Mouse (Mus musculus): ENCODE measurements at regions not wholly inside any gene's neighbourhood (a gene's known extent, or its start where the extent isn't known, plus 50 kb on each side); places are given as distances from the start of the nearest gene placed in this dataset.

- Histone ChIP-seq H3K4me1 (ENCODE audit: control insufficient read depth, insufficient read depth, low read length) (no peaks in the 10 kb centered on the region), H3K27ac (ENCODE audit: insufficient read depth, low read length) (no peak overlapping the region), H3K4me3 (ENCODE audit: insufficient read depth, low read length) (no peak overlapping the region)
- TF ChIP-seq POLR2A (IDR thresholded peaks at IDR 0.05; ENCODE audit: low read depth, low read length) (no peak), CTCF (IDR thresholded peaks at IDR 0.05; ENCODE audit: borderline replicate concordance, insufficient read depth, low read length) (no peak)
Observed at GRCm38 (mm10) chr16:24262701-24263100, 130.6 kb upstream of the Lpp start.

GRCm38 (mm10) chr16:24259711-24260230 is 133.5 kb upstream of the Lpp start:
- no peaks in the 10 kb centered on the region for H3K4me1 ChIP-seq (ENCODE audit: control insufficient read depth, insufficient read depth, low read length)
- no peak overlapping the region for H3K4me3 ChIP-seq (ENCODE audit: insufficient read depth, low read length)
- H3K27ac ChIP-seq (ENCODE audit: insufficient read depth, low read length), result no peak overlapping the region
- TF ChIP-seq POLR2A (IDR thresholded peaks at IDR 0.05; ENCODE audit: low read depth, low read length) (no peak), CTCF (IDR thresholded peaks at IDR 0.05; ENCODE audit: borderline replicate concordance, insufficient read depth, low read length) (no peak)

GRCm38 (mm10) chr16:24258991-24259390 is 134.3 kb upstream of the Lpp start:
- no peaks in the 10 kb centered on the region for H3K4me1 ChIP-seq (ENCODE audit: control insufficient read depth, insufficient read depth, low read length)
- no peak for TF ChIP-seq CTCF (IDR thresholded peaks at IDR 0.05; ENCODE audit: borderline replicate concordance, insufficient read depth, low read length)
- no peak for TF ChIP-seq POLR2A (IDR thresholded peaks at IDR 0.05; ENCODE audit: low read depth, low read length)
- no peak overlapping the region for H3K27ac ChIP-seq (ENCODE audit: insufficient read depth, low read length)

GRCm38 (mm10) chr16:24255037-24255436 is 138.3 kb upstream of the Lpp start:
- Histone ChIP-seq H3K4me3 (ENCODE audit: insufficient read depth, low read length) (no peak overlapping the region), H3K27ac (ENCODE audit: insufficient read depth, low read length) (no peak overlapping the region), H3K4me1 (ENCODE audit: control insufficient read depth, insufficient read depth, low read length) (no peaks in the 10 kb centered on the region)
- TF ChIP-seq POLR2A (IDR thresholded peaks at IDR 0.05; ENCODE audit: low read depth, low read length) (no peak), CTCF (IDR thresholded peaks at IDR 0.05; ENCODE audit: borderline replicate concordance, insufficient read depth, low read length) (no peak)

More at GRCm38 (mm10) chr16:24258991-24259390, 134.3 kb upstream of the Lpp start:
- H3K4me3 ChIP-seq (ENCODE audit: insufficient read depth, low read length), result no peak overlapping the region

GRCm38 (mm10) chr16:24254590-24254989 is 138.7 kb upstream of the Lpp start:
- no peak for TF ChIP-seq CTCF (IDR thresholded peaks at IDR 0.05; ENCODE audit: borderline replicate concordance, insufficient read depth, low read length)
- TF ChIP-seq POLR2A (IDR thresholded peaks at IDR 0.05; ENCODE audit: low read depth, low read length), result no peak

GRCm38 (mm10) chr16:24254143-24254542 is 139.2 kb upstream of the Lpp start:
- no peak overlapping the region for H3K27ac ChIP-seq (ENCODE audit: insufficient read depth, low read length)
- TF ChIP-seq CTCF (IDR thresholded peaks at IDR 0.05; ENCODE audit: borderline replicate concordance, insufficient read depth, low read length), result no peak

More at GRCm38 (mm10) chr16:24254590-24254989, 138.7 kb upstream of the Lpp start:
- Histone ChIP-seq H3K27ac (ENCODE audit: insufficient read depth, low read length) (no peak overlapping the region), H3K4me1 (ENCODE audit: control insufficient read depth, insufficient read depth, low read length) (no peaks in the 10 kb centered on the region), H3K4me3 (ENCODE audit: insufficient read depth, low read length) (no peak overlapping the region)

GRCm38 (mm10) chr16:24247291-24247690 is 146.0 kb upstream of the Lpp start:
- peak overlapping the region; percentile 15 for H3K27ac ChIP-seq (ENCODE audit: insufficient read depth, low read length)
- TF ChIP-seq CTCF (IDR thresholded peaks at IDR 0.05; ENCODE audit: borderline replicate concordance, insufficient read depth, low read length), result no peak
- no peaks in the 10 kb centered on the region for H3K4me1 ChIP-seq (ENCODE audit: control insufficient read depth, insufficient read depth, low read length)
- H3K4me3 ChIP-seq (ENCODE audit: insufficient read depth, low read length), result no peak overlapping the region

More at GRCm38 (mm10) chr16:24254143-24254542, 139.2 kb upstream of the Lpp start:
- Histone ChIP-seq H3K4me3 (ENCODE audit: insufficient read depth, low read length) (no peak overlapping the region), H3K4me1 (ENCODE audit: control insufficient read depth, insufficient read depth, low read length) (no peaks in the 10 kb centered on the region)

- TF ChIP-seq POLR2A (IDR thresholded peaks at IDR 0.05; ENCODE audit: low read depth, low read length) (no peak), CTCF (IDR thresholded peaks at IDR 0.05; ENCODE audit: borderline replicate concordance, insufficient read depth, low read length) (no peak)
- H3K27ac ChIP-seq (ENCODE audit: insufficient read depth, low read length), result 0 out of 2 replicates have a peak overlapping the region, but pooled peaks have one; percentile 12
Observed at GRCm38 (mm10) chr16:24238075-24238555, 155.2 kb upstream of the Lpp start.

GRCm38 (mm10) chr16:24237425-24237824 is 155.9 kb upstream of the Lpp start:
- H3K4me1 ChIP-seq (ENCODE audit: control insufficient read depth, insufficient read depth, low read length), result peaks cover 9% of the 10 kb centered on the region; the same call in 1 of the 2 replicates
- TF ChIP-seq CTCF (IDR thresholded peaks at IDR 0.05; ENCODE audit: borderline replicate concordance, insufficient read depth, low read length) (no peak), POLR2A (IDR thresholded peaks at IDR 0.05; ENCODE audit: low read depth, low read length) (no peak)
- no peak overlapping the region for H3K4me3 ChIP-seq (ENCODE audit: insufficient read depth, low read length)
- no peak overlapping the region for H3K27ac ChIP-seq (ENCODE audit: insufficient read depth, low read length)

More at GRCm38 (mm10) chr16:24238075-24238555, 155.2 kb upstream of the Lpp start:
- Histone ChIP-seq H3K4me3 (ENCODE audit: insufficient read depth, low read length) (no peak overlapping the region), H3K4me1 (ENCODE audit: control insufficient read depth, insufficient read depth, low read length) (peaks cover 9% of the 10 kb centered on the region; the same call in 1 of the 2 replicates)

- H3K27ac ChIP-seq (ENCODE audit: insufficient read depth, low read length), result peak overlapping the region; percentile 48
- H3K4me3 ChIP-seq (ENCODE audit: insufficient read depth, low read length), result no peak overlapping the region
- TF ChIP-seq POLR2A (IDR thresholded peaks at IDR 0.05; ENCODE audit: low read depth, low read length) (no peak), CTCF (IDR thresholded peaks at IDR 0.05; ENCODE audit: borderline replicate concordance, insufficient read depth, low read length) (no peak)
- peaks cover 9% of the 10 kb centered on the region; the same call in 1 of the 2 replicates for H3K4me1 ChIP-seq (ENCODE audit: control insufficient read depth, insufficient read depth, low read length)
Observed at GRCm38 (mm10) chr16:24237013-24237412, 156.3 kb upstream of the Lpp start.

Measured in embryonic fibroblast, embryonic 13.5 days (primary cell).